Mouse (Mus musculus) intestine, embryonic 15.5 days (tissue): Measurements from ENCODE around the gene Gm9376. TPM values are rescaled to one million over a fixed set of nuclear protein-coding genes. Genes with fewer than 3 reads are reported as not detected.

Experiments used
- ATAC-seq: fragments of 200-750 bp; cut with Nextera tagmentation; 2 replicates; pipeline ENCODE4 v1.8.0; 2017; ENCODE audit warnings: moderate TSS enrichment, moderate library complexity
- H3K27ac ChIP-seq: fragments of 300-500 bp; sonication (generic); 2 replicates; pipeline ENCODE4 v1.5.1; 2015; ENCODE audit warnings: mild to moderate bottlenecking, inconsistent platforms
- H3K27me3 ChIP-seq: fragments of 300-500 bp; sonication (generic); replicated peaks from 2 replicates; pipeline ENCODE4 v1.6.1; 2015; ENCODE audit warnings: inconsistent platforms
- H3K36me3 ChIP-seq: fragments of 300-500 bp; sonication (generic); 2 replicates; pipeline ENCODE4 v1.6.1; 2015; ENCODE audit warnings: inconsistent platforms
- H3K4me1 ChIP-seq: fragments of 300-500 bp; sonication (generic); replicated peaks from 2 replicates; pipeline ENCODE4 v1.6.1; 2015; ENCODE audit warnings: inconsistent platforms
- H3K4me2 ChIP-seq: fragments of 300-500 bp; sonication (generic); replicated peaks from 2 replicates; pipeline ENCODE4 v1.6.1; 2015; ENCODE audit warnings: mild to moderate bottlenecking, inconsistent platforms
- H3K4me3 ChIP-seq: fragments of 300-500 bp; sonication (generic); replicated peaks from 2 replicates; pipeline ENCODE4 v1.5.1; 2015; ENCODE audit warnings: inconsistent platforms
- H3K9ac ChIP-seq: fragments of 300-500 bp; sonication (generic); 2 replicates; pipeline ENCODE4 v1.6.1; 2015; ENCODE audit warnings: inconsistent platforms
- H3K9me3 ChIP-seq: fragments of 300-500 bp; sonication (generic); 2 replicates; pipeline ENCODE4 v1.6.1; 2016; ENCODE audit warnings: inconsistent platforms
- WGBS: fragments of 180-500 bp; shearing (Covaris S2); methylation state at CpG from one replicate; pipeline ENCODE4 v1.1.7; 2015; 5-methylcytosine and 5-hydroxymethylcytosine counted together
- polyA plus RNA-seq: library from polyadenylated mRNA; unstranded; fragments of >200 nt; fragmentation: Nextera tagmentation; extraction: Ambion mirVana; gene quantifications from 2 replicates; pipeline ENCODE4 v1.2.1, GENCODE M21; 2015

Gene Gm9376
- not detected in 2 replicates for polyA plus RNA-seq

GRCm38 (mm10) chr14:118266660-118267059 is at the start of gene Gm9376:
TSS of gene Gm9376 (plus strand) at chr14:118266960.
- H3K4me2 ChIP-seq: no peak within 1 kb of the TSS
- H3K36me3 ChIP-seq: no peaks in the 10 kb centered on the region
- H3K9me3 ChIP-seq: no peaks in the 10 kb centered on the region
- no peaks in the 10 kb centered on the region for H3K27me3 ChIP-seq
- ATAC-seq: no peak
- no peaks in the 10 kb centered on the region for H3K4me1 ChIP-seq
- WGBS: 83% methylated on average over 2 of the region's 2 CpGs
- H3K4me3 ChIP-seq: no peak within 1 kb of the TSS
- H3K27ac ChIP-seq: no peak within 1 kb of the TSS
- no peak within 1 kb of the TSS for H3K9ac ChIP-seq

DNA sequence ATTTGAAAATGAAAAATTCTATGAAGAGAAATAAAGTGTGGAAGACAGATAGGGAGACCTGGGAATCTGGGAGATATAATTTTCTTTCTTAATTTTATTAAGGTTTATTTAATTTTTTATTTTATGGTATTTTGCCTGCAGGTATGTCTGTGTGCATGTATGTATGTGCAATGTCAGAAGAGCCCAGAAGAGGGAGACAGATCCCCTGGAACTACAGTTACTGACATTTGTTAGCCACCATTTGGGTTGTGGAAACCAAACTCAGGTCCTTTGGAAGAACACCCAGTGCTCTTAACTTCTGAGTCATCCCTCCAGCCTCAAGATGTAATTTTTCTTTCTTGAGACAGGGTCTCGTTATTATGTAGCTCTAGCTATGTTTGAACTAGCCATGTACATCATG is 45.9 kb upstream of the Gm9376 start:
- ATAC-seq: no peak
- Histone ChIP-seq H3K4me2 (no peak overlapping the region), H3K9ac (no peak overlapping the region), H3K27ac (no peak overlapping the region), H3K9me3 (no peaks in the 10 kb centered on the region), H3K27me3 (peaks cover 31% of the 10 kb centered on the region), H3K4me1 (no peaks in the 10 kb centered on the region), H3K36me3 (no peaks in the 10 kb centered on the region), H3K4me3 (no peak overlapping the region)
- WGBS: 83% methylated on average over 1 of the region's 1 CpGs

GRCm38 (mm10) chr14:118225061-118225743 is 41.6 kb upstream of the Gm9376 start:
- no peak for ATAC-seq
- no peak overlapping the region for H3K4me3 ChIP-seq
- H3K4me2 ChIP-seq: no peak overlapping the region
- H3K9me3 ChIP-seq: no peaks in the 10 kb centered on the region
- peaks cover 70% of the 10 kb centered on the region for H3K27me3 ChIP-seq
- no peaks in the 10 kb centered on the region for H3K4me1 ChIP-seq
- WGBS: 12% methylated on average over 16 of the region's 16 CpGs
- H3K9ac ChIP-seq: no peak overlapping the region
- H3K36me3 ChIP-seq: no peaks in the 10 kb centered on the region
- H3K27ac ChIP-seq: no peak overlapping the region

- Histone ChIP-seq H3K4me1 (no peaks in the 10 kb centered on the region), H3K27me3 (peaks cover 74% of the 10 kb centered on the region), H3K9ac (no peak overlapping the region), H3K4me3 (no peak overlapping the region), H3K4me2 (no peak overlapping the region), H3K9me3 (no peaks in the 10 kb centered on the region), H3K36me3 (no peaks in the 10 kb centered on the region), H3K27ac (no peak overlapping the region)
- under 1% methylated on average over 21 of the region's 21 CpGs for WGBS
- ATAC-seq: no peak
These were observed 40.8 kb upstream of the Gm9376 start for GRCm38 (mm10) chr14:118225911-118226310.

DNA sequence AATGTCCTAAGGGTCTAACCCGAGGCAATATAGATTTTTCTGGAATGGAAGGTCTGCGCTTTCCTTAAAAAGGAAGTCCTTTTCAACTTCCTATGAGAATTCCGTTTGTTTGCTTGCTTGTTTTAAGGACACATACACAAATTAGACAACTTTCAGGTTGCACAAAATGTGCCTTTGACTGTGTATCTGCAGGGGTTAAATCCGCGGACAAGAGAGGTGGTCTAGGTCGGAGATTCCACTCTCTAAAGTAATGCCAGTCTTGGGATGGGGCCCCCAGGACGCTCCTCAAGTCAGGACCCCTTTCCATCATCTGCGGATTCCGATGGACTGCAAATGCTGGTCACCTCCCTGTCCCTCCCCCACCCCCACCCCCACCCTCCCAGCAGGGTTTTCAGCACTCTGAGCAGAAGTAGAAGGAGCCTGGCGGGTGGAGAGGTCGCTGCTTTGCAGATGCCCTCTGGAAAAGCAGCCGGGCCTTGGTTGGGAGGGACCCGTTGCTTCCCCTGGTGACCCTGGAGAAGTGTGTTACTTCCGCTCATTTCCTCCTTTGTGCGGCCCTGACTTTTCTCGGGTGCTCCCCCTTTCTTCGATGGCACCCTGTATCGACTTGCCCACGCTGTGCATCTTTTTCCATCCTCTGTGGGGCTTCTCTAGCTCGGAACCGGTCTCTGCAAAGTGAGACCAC is 40.1 kb upstream of the Gm9376 start:
- Histone ChIP-seq H3K27ac (no peak overlapping the region), H3K4me2 (no peak overlapping the region), H3K4me3 (no peak overlapping the region), H3K9ac (no peak overlapping the region), H3K9me3 (no peaks in the 10 kb centered on the region), H3K27me3 (peaks cover 81% of the 10 kb centered on the region), H3K4me1 (no peaks in the 10 kb centered on the region), H3K36me3 (no peaks in the 10 kb centered on the region)
- ATAC-seq: no peak
- 1% methylated on average over 21 of the region's 21 CpGs for WGBS

DNA sequence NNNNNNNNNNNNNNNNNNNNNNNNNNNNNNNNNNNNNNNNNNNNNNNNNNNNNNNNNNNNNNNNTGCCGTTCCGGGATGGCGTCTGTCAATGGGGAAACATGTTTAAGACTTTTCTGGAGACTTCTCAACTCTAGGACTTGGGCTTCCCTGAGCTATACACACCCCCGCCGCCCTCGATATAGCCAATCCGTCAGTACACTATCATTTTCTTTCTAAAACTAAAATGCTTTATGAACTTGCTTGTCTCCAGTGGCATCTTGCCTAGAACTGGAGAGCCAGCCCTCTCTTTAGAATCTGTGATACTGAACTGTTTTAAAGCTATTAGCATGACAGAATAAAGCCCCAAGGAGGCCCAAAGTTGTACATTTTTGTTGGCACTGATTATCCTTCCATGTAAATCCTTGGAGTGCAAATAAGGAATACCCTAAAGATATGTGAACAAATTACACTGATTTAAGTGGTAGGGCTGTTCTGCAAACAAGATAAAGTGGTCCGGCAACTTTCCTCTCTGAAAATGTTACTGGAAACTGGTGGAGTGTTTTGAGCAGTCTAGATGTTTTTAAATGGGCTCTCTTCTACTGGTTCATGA is 34.3 kb upstream of the Gm9376 start:
- Histone ChIP-seq H3K27ac (no peak overlapping the region), H3K4me2 (no peak overlapping the region), H3K9ac (no peak overlapping the region), H3K9me3 (no peaks in the 10 kb centered on the region), H3K4me1 (peaks cover 34% of the 10 kb centered on the region), H3K4me3 (no peak overlapping the region), H3K36me3 (no peaks in the 10 kb centered on the region), H3K27me3 (peaks cover 83% of the 10 kb centered on the region)
- 4% methylated on average over 8 of the region's 8 CpGs for WGBS
- ATAC-seq: no peak

DNA sequence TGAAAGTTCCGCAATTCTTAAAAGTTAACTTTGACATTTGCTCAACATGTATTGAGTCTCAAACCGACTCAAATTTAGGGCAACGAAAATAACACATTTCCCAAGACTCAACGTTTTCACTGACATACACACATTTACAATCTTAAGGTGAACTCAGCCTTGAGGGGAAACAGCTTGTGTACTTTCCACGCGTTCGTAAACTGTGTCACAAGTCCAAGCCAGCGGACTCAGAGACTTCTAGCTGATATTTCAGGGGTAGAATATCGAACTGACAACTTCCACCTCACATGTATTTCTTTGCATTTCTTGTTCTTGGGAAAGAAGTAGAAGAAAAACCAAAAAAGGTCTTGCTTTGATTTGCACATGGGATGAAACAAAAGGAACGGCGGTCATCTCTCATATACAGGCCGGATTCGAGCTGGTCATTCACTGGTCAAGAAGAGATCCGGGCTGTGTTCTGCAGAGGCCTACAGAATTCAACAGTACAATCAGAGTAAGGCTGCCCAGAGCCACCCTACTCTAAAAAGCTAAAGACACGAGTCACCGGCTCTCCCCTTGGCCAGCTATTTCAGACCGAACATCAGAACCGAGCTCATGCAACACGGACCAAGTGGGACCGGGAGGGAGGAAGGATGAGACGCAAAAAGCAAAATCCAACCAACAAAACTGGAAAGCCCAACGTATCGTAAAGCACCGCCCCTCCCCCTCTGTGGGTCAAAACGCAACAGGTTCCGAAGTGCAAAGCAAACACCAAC is 32.8 kb upstream of the Gm9376 start:
- Histone ChIP-seq H3K9me3 (no peaks in the 10 kb centered on the region), H3K27ac (no peak overlapping the region), H3K4me3 (no peak overlapping the region; the same call in 1 of the 2 replicates), H3K4me1 (peaks cover 34% of the 10 kb centered on the region), H3K36me3 (no peaks in the 10 kb centered on the region), H3K4me2 (peak overlapping the region; percentile 95; the same call in 1 of the 2 replicates), H3K9ac (no peak overlapping the region), H3K27me3 (peaks cover 75% of the 10 kb centered on the region)
- WGBS: 7% methylated on average over 26 of the region's 26 CpGs
- ATAC-seq: no peak

- peak overlapping the region; percentile 51 for H3K4me3 ChIP-seq
- no peaks in the 10 kb centered on the region for H3K9me3 ChIP-seq
- H3K4me1 ChIP-seq: peaks cover 34% of the 10 kb centered on the region
- H3K4me2 ChIP-seq: peak overlapping the region; percentile 95
- H3K27ac ChIP-seq: no peak overlapping the region
- peaks cover 76% of the 10 kb centered on the region for H3K27me3 ChIP-seq
- no peaks in the 10 kb centered on the region for H3K36me3 ChIP-seq
- ATAC-seq: no peak
- WGBS: under 1% methylated on average over 81 of the region's 84 CpGs
- no peak overlapping the region for H3K9ac ChIP-seq
These were observed 32.1 kb upstream of the Gm9376 start for GRCm38 (mm10) chr14:118234541-118235210.

DNA sequence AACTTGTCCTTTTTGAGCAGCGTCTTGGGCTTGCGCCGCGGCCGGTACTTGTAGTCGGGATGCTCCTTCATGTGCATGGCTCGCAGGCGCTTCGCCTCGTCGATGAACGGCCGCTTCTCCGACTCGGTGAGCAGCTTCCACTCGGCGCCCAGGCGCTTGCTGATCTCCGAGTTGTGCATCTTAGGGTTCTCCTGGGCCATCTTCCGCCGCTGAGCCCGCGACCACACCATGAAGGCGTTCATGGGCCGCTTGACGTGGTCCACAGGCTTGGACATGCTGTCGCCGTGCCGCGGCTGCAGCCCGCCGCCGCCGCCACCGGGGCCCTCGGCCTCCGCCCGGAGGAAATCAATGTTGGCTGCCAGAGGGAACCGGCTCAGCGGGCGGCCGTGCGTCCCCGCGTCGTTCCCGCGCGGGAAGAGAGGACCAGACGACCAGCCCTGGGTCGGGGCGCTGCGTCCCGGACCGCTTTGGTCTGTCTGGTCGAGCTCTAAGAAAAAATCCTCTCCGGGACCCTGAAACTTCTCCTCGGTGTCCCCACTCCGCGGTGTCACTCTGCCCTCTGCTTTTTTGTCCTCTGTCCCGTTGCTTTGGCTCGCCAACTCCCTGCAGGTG is 31.3 kb upstream of the Gm9376 start:
- Histone ChIP-seq H3K9ac (0 out of 2 replicates have a peak overlapping the region, but pooled peaks have one; percentile 8), H3K36me3 (no peaks in the 10 kb centered on the region), H3K9me3 (no peaks in the 10 kb centered on the region), H3K4me1 (peaks cover 34% of the 10 kb centered on the region), H3K4me2 (peak overlapping the region; percentile 95), H3K4me3 (peak overlapping the region; percentile 51), H3K27me3 (peaks cover 76% of the 10 kb centered on the region), H3K27ac (no peak overlapping the region)
- under 1% methylated on average over 62 of the region's 62 CpGs for WGBS
- ATAC-seq: no peak

- peak; percentile 85 for ATAC-seq
- H3K27me3 ChIP-seq: peaks cover 75% of the 10 kb centered on the region
- peak overlapping the region; percentile 33; the same call in 1 of the 2 replicates for H3K9ac ChIP-seq
- no peaks in the 10 kb centered on the region for H3K9me3 ChIP-seq
- peak overlapping the region; percentile 95 for H3K4me2 ChIP-seq
- H3K27ac ChIP-seq: no peak overlapping the region
- WGBS: under 1% methylated on average over 73 of the region's 73 CpGs
- no peaks in the 10 kb centered on the region for H3K36me3 ChIP-seq
- H3K4me3 ChIP-seq: peak overlapping the region; percentile 51
- peaks cover 34% of the 10 kb centered on the region for H3K4me1 ChIP-seq
These were observed 30.5 kb upstream of the Gm9376 start for GRCm38 (mm10) chr14:118235973-118236885.
